ENCODE assay signal across 8 mouse cellular contexts in the genomic region with DNA sequence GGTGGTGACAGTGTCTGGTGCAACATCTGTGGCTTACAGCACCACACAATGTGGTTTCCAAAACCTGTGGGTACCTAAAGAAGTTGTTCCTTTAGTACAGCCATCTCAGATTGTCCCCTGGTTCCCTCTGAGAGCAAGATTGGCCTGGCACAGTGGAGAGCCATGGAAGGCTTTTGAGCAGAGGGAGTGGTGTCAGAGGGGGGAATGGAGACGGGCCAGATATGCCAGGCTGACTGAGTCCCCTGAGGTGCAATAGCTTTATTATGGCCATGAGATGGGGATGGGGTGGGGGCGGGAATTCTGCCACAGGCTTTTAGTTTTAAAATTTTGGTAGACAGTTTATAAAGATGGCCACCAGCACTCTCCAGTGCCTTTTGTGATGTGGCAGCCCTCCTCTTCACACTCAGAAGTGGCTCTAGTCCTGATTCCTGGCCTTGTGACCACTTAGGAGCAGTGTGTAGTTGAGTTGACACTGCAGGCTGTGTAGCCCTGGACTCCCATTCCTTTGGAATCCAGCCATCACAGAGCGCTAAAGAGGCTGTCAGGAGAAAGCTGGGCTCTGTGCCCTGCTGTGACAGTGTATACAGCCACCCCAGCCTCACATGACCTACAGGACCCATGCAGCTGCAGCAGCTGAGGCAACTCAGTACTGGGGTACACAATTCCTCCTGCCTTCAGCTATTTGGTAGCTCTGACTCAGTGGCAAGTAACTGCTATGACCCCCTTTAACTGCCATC. TPM values are rescaled to one million over a fixed set of nuclear protein-coding genes. Genes with fewer than 3 reads are reported as not detected.
DNase-seq lines count a peak whose midpoint lies in the region; ATAC-seq and TF ChIP-seq lines count a peak whose summit lies in the region.
"Had no signal": no experiment of that assay in that cellular context is flagged by ENCODE, and none has a peak within 500 bp of the region (broad histone marks: within the 10 kb centered on the region; RNA-seq: fewer than 3 reads in every experiment).

No protein-coding gene starts in this region.

- no peak for TF ChIP-seq CTCF in lung, postnatal 0 days (IDR thresholded peaks at IDR 0.05)

- H3K9me3 ChIP-seq in lung, postnatal 0 days (ENCODE audit: low read length): no peaks in the 10 kb centered on the region

- intact Hi-C loops in heart, postnatal 10 days (cut with DNase I): loop anchor here (5.0 kb wide), 1 partner anchor 55 kb away; no protein-coding TSS in a partner anchor

- WGBS in lung, postnatal 0 days: 53% methylated on average over 3 of the region's 3 CpGs

- no peak overlapping the region for H3K9ac ChIP-seq in lung, postnatal 0 days (replicated peaks; ENCODE audit: low read depth)

- ATAC-seq in lung, postnatal 0 days: peak; percentile 90
- ATAC-seq in inflammation-experienced regulatory T-cells, adult 6 months: no peak

- no peaks in the 10 kb centered on the region for H3K27me3 ChIP-seq in lung, postnatal 0 days (replicated peaks; ENCODE audit: insufficient read depth, low read length)

- TF ChIP-seq EP300 in lung, postnatal 0 days (IDR thresholded peaks at IDR 0.05): peak; percentile 33; the same call in 1 of the 2 replicates

- H3K4me2 ChIP-seq in lung, postnatal 0 days (replicated peaks; ENCODE audit: low read depth, low read length): no peak overlapping the region

- peak; percentile 70 for DNase-seq in layer of hippocampus, adult 11-12 months (ENCODE audit: low spot score)
- no peak for DNase-seq in layer of hippocampus, adult 9-10 months (ENCODE audit: low spot score)
- peak; percentile 14 to 48 for DNase-seq in frontal cortex, adult 2 months (ENCODE audit: extremely low spot score in 1 of 2, low spot score in 1 of 2)
- peak; percentile 87 to 91 for DNase-seq in heart, postnatal 10 days
- DNase-seq in lung, postnatal 0 days (ENCODE audit: low spot score): peak; percentile 92
- no peak for DNase-seq in urinary bladder, postnatal 25 days (ENCODE audit: low spot score)

- no peak overlapping the region for H3K4me3 ChIP-seq in lung, postnatal 0 days (ENCODE audit: low read depth, low read length)
- H3K4me3 ChIP-seq: myocyte had no signal

- H3K36me3 ChIP-seq in lung, postnatal 0 days (ENCODE audit: insufficient read depth, low read length): no peaks in the 10 kb centered on the region

- H3K4me1 ChIP-seq in lung, postnatal 0 days (ENCODE audit: insufficient read depth, low read depth, low read length): peaks cover 7% of the 10 kb centered on the region; the same call in 1 of the 2 replicates

- H3K27ac ChIP-seq in lung, postnatal 0 days (ENCODE audit: low read length): no peak overlapping the region

RNA-seq across cellular contexts. Expression of a gene that starts 20.9 kb away (rescaled TPM):
- polyA plus RNA-seq in frontal cortex, adult 2 months (2012; rRNA removed): 0.04 TPM in 1 of 2 replicates, not detected in the other
- not detected for total RNA-seq in heart, postnatal 10 days (2021)
- polyA plus RNA-seq in lung, postnatal 0 days (2015; fragmentation: Nextera tagmentation; extraction: Ambion mirVana): 0.27 and 0.55 TPM in 2 replicates
- not detected for polyA plus RNA-seq in inflammation-experienced regulatory T-cells, adult 6 months (2017; shearing (Covaris generic))

RNA-seq across cellular contexts. Expression of a gene that starts 35.0 kb away (rescaled TPM):
- 58.0 and 63.4 TPM in 2 replicates for polyA plus RNA-seq in frontal cortex, adult 2 months (2012; rRNA removed)
- total RNA-seq in heart, postnatal 10 days (2021): 100 to 1,000 TPM; 154 to 202 TPM
- polyA plus RNA-seq in lung, postnatal 0 days (2015; fragmentation: Nextera tagmentation; extraction: Ambion mirVana): 14.6 and 15.3 TPM in 2 replicates
- 1 to 10 TPM in 1 of 3 experiments, under 1 TPM in 2; 0.54 to 1.8 (median 0.91) TPM for polyA plus RNA-seq in inflammation-experienced regulatory T-cells, adult 6 months (2017; shearing (Covaris generic))

RNA-seq across cellular contexts. Expression of a gene that starts 49.7 kb away (rescaled TPM):
- polyA plus RNA-seq in frontal cortex, adult 2 months (2012; rRNA removed): 69.4 and 77.7 TPM in 2 replicates
- total RNA-seq in heart, postnatal 10 days (2021): 1 to 10 TPM; 5.1 to 6.0 TPM
- polyA plus RNA-seq in lung, postnatal 0 days (2015; fragmentation: Nextera tagmentation; extraction: Ambion mirVana): 29.6 and 35.9 TPM in 2 replicates
- polyA plus RNA-seq in inflammation-experienced regulatory T-cells, adult 6 months (2017; shearing (Covaris generic)): 1 to 10 TPM; 3.1 to 5.6 (median 3.2) TPM

Comparison
In these comparisons a context has a peak if more than half of its experiments do, and no peak if none do; other contexts are left out.
1. DNase-seq: peak in layer of hippocampus, adult 11-12 months (single experiment), frontal cortex, adult 2 months (2 of 2), heart, postnatal 10 days (2 of 2) and lung, postnatal 0 days (single experiment); none in layer of hippocampus, adult 9-10 months (single experiment) and urinary bladder, postnatal 25 days (single experiment).